Mouse (Mus musculus) Patski (cell line): ENCODE results near the gene Ppcs. TPM values are rescaled to one million over a fixed set of nuclear protein-coding genes. Genes with fewer than 3 reads are reported as not detected.

Experiments used
- ATAC-seq: fragments of 100-300 bp; one replicate; pipeline ENCODE4 v1.8.0; 2021
- CTCF ChIA-PET: fragments of 350-600 bp; sonication (Branson Sonifier 250); formaldehyde crosslinking; loops from one replicate; lab custom pipeline; 2022; ENCODE audit warnings: inconsistent platforms; lab: Charles Lee
- POLR2A ChIA-PET: fragments of 350-600 bp; sonication (Branson Sonifier 250); formaldehyde crosslinking; loops from one replicate; lab custom pipeline; 2022; ENCODE audit warnings: antibody characterized with exemption, inconsistent platforms; lab: Charles Lee
- DNase-seq: peaks from one replicate; pipeline ENCODE4 v3.0.0-alpha.2; 2011; ENCODE audit warnings: low read depth, low spot score
- H3K27me3 ChIP-seq: fragments of 371-371 bp; one replicate; pipeline ENCODE4 v1.5.1; 2021
- CTCF ChIP-seq: fragments of 100-300 bp; IDR thresholded peaks from one replicate; pipeline ENCODE4 v1.5.1; 2021
- in situ Hi-C: fragments of 300-500 bp; cut with MboI; formaldehyde crosslinking; loops from 3 replicates; pipeline ENCODE4 v1.11.1; 2018; ENCODE audit warnings: low pct_unique_long_range_greater_than_20kb, mixed read lengths
- polyA plus RNA-seq: library from polyadenylated mRNA; unstranded; gene quantifications from one replicate; pipeline ENCODE4 v1.2.3, GENCODE M21; 2021

The Ppcs gene
- polyA plus RNA-seq, 1 experiment from 2014 or later: 11.3 TPM

- CTCF ChIA-PET: no interaction called here
Measured at GRCm38 (mm10) chr4:119417894-119418293, 4.3 kb downstream of the Ppcs start.

DNA sequence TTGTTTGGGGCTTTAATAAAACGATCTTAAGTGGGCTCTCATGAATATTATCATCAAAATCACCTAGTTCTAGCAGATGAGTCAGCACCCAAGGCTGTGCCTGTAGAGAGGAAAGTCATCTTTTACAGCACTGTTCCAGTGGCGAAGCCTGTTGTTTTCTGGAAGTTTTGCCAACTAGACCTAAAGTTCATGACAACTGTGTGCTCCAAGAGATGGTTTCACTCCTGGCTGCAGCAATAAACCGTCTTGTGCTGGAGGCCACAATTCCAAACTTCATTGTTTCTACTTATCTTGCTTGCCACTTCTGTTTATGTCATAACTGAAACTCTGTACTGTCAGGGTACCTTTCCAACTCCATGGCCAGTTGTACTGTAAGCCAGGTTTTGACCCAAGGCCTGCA, 5.0 kb downstream of the Ppcs start:
- DNase-seq (no peak), ATAC-seq (no peak)
- CTCF ChIA-PET: no interaction called here
- H3K27me3 ChIP-seq: no peaks in the 10 kb centered on the region
- no peak for TF ChIP-seq CTCF
- POLR2A ChIA-PET: no interaction called here
- in situ Hi-C loops: loop anchor here (5.0 kb wide), 1 partner anchor 175 kb away; no protein-coding TSS in a partner anchor

More at GRCm38 (mm10) chr4:119417894-119418293, 4.3 kb downstream of the Ppcs start:
- POLR2A ChIA-PET: no interaction called here
- TF ChIP-seq CTCF: no peak
- no peaks in the 10 kb centered on the region for H3K27me3 ChIP-seq
- in situ Hi-C loops: loop anchor here (5.0 kb wide), 1 partner anchor 176 kb away; no protein-coding TSS in a partner anchor
- ATAC-seq (no peak), DNase-seq (no peak)

GRCm38 (mm10) chr4:119415072-119415753, 7.0 kb downstream of the Ppcs start, which contains the start of gene Ccdc30:
Gene Ccdc30 (minus strand): TSS chr4:119415521.
- in situ Hi-C loops: loop anchor here (5.0 kb wide), 1 partner anchor 173 kb away; no protein-coding TSS in a partner anchor
- no peaks in the 10 kb centered on the region for H3K27me3 ChIP-seq
- DNase-seq (peak; percentile 56), ATAC-seq (peak; percentile 98)
- ChIA-PET POLR2A (no interaction called here), CTCF (no interaction called here)
- TF ChIP-seq CTCF: no peak

DNA sequence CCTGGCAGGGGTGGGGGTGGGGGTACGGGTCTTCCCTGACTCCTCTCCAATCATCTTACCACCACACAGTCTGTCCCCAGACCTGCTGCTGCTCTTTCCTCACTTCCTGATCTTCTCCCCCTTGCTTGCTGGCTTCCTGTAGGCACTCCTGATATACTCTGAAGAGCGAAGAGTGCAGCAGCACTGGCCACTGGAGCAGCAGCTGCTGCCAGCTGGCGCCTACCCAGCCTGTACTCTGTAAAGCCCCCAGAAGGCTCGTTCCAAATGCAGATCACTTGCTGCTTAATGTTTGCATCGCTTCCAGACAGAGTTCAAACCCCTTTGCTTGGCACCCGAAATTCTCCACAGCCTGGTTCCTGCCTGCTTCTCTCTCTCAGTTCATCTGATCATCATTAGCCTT, 9.4 kb downstream of the Ppcs start:
- no peaks in the 10 kb centered on the region for H3K27me3 ChIP-seq
- in situ Hi-C loops: no loop called here
- CTCF ChIA-PET: no interaction called here
- POLR2A ChIA-PET: no interaction called here
- TF ChIP-seq CTCF: no peak
- no peak for ATAC-seq
- DNase-seq: no peak

DNA sequence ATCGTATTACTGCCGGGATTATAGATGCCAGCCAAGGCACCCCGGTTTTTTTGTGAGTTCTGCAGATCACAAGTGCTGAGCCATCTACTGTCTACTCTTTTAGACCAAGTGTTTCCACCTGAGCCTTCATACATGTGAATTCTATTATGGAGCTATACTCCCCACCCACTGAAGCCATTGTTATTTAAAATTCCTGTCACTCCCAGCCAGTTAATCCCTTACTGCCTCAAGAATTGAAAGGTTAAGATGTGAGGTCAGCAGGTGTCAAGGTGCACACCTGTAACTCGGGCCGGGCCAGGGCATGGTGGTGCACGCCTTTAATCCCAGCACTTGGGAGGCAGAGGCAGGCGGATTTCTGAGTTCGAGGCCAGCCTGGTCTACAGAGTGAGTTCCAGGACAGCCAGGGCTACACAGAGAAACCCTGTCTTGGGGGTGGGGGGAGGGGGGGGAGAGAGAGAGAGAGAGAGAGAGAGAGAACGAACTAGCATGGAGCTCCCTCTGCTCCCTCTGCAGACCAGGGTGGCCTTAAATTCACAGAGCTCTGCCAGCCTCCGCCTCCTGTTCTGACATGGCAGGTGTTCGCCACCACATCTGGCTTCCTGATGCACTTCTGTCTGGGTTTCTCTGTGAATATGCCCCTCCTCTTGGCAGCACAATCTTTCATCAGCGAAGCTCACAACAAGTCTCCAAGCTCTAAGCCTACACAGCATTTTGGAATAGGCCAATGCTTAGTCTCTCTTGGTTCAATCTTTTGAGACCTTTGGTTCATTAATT, 10.2 kb downstream of the Ppcs start:
- TF ChIP-seq CTCF: no peak
- no peaks in the 10 kb centered on the region for H3K27me3 ChIP-seq
- POLR2A ChIA-PET: no interaction called here
- CTCF ChIA-PET: interaction anchor here (1.0 kb wide), 1 partner anchor 253 kb away, joined by 3 read pairs; no protein-coding TSS in a partner anchor
- no peak for ATAC-seq
- DNase-seq: no peak
- in situ Hi-C loops: no loop called here

GRCm38 (mm10) chr4:119403431-119403830, 18.8 kb downstream of the Ppcs start:
- no peak for ATAC-seq
- TF ChIP-seq CTCF: no peak
- in situ Hi-C loops: no loop called here
- no peak for DNase-seq
- POLR2A ChIA-PET: no interaction called here
- CTCF ChIA-PET: no interaction called here
- H3K27me3 ChIP-seq: no peaks in the 10 kb centered on the region

DNA sequence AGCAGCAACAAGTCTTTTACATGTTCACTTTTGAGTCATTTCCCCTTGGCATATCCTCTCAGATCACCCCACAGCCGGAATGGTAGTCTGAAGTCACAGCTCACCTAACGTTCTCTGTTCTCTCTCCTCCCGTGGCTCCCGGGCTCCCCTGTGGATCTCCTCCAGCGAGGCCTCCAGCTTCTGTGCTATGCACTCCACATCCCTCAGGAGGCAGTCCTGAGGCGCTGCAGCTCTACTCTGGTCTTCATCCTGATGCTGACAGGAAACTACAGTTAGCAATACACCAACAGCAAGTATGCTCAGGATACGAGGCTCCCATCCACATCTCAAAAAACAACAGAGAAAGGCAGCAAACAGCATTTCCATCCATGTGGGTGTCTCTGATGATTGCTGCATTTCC, 21.3 kb downstream of the Ppcs start:
- ATAC-seq: no peak
- no peaks in the 10 kb centered on the region for H3K27me3 ChIP-seq
- no peak for TF ChIP-seq CTCF
- in situ Hi-C loops: no loop called here
- POLR2A ChIA-PET: no interaction called here
- CTCF ChIA-PET: interaction anchor here (0.9 kb wide), 1 partner anchor 10 kb away, joined by 3 read pairs; no protein-coding TSS in a partner anchor
- DNase-seq: no peak

DNA sequence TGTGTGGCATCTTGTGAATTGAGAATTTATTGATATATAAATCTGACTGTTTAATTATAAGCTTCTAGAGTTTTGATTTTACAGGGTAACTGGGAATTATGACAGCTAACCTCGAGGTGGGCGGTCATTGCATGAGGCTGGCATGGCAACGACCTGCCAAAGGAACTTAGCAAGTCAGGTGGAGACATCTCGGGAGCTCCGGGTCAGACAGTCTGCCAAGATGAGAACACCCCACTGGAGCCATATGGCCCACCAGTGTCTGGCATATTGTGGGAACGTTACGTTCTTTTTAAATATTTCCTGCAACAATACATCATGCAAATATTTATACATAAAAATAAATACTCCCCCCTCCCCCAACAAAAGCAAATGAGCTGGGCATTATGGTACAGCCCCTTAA, 23.5 kb downstream of the Ppcs start:
- DNase-seq (no peak), ATAC-seq (no peak)
- H3K27me3 ChIP-seq: no peaks in the 10 kb centered on the region
- in situ Hi-C loops: no loop called here
- POLR2A ChIA-PET: interaction anchor here (0.9 kb wide), 1 partner anchor 30 kb away, joined by 3 read pairs; no protein-coding TSS in a partner anchor
- no peak for TF ChIP-seq CTCF
- CTCF ChIA-PET: no interaction called here

- ATAC-seq: no peak
- no peak for DNase-seq
- CTCF ChIA-PET: interaction anchor here (1.0 kb wide), 1 partner anchor 10 kb away, joined by 3 read pairs; no protein-coding TSS in a partner anchor
- no peaks in the 10 kb centered on the region for H3K27me3 ChIP-seq
- in situ Hi-C loops: no loop called here
- POLR2A ChIA-PET: no interaction called here
- peak; percentile 65 for TF ChIP-seq CTCF
Measured at GRCm38 (mm10) chr4:119390369-119390768, 31.9 kb downstream of the Ppcs start.

- DNase-seq: no peak
- TF ChIP-seq CTCF: no peak
- in situ Hi-C loops: no loop called here
- ATAC-seq: no peak
- POLR2A ChIA-PET: interaction anchor here (0.8 kb wide), 1 partner anchor 8 kb away, joined by 4 read pairs; no protein-coding TSS in a partner anchor
- H3K27me3 ChIP-seq: no peaks in the 10 kb centered on the region
- CTCF ChIA-PET: no interaction called here
Measured at GRCm38 (mm10) chr4:119389184-119389583, 33.0 kb downstream of the Ppcs start.
